Mouse (Mus musculus) stomach, embryonic 15.5 days (tissue): ENCODE measurements around the gene Atp7a. TPM values are rescaled to one million over a fixed set of nuclear protein-coding genes. Genes with fewer than 3 reads are reported as not detected.

Source experiments
- polyA plus RNA-seq: library from polyadenylated mRNA; unstranded; fragments of >200 nt; fragmentation: Nextera tagmentation; extraction: Ambion mirVana; gene quantifications from 2 replicates; pipeline ENCODE4 v1.2.1, GENCODE M21; 2015

The Atp7a gene
- polyA plus RNA-seq, 1 experiment from 2014 or later, result 22.5 TPM

Other genes starting within 250 kb of the Atp7a start
- gene Atrx, start 97.9 kb upstream of the Atp7a start, polyA plus RNA-seq, result 160 and 170 TPM in 2 replicates
- 74.3 and 79.6 TPM in 2 replicates for gene Magt1, start 15.4 kb upstream of the Atp7a start, polyA plus RNA-seq
- gene Cox7b, start 11.6 kb upstream of the Atp7a start, polyA plus RNA-seq, result 412 and 422 TPM in 2 replicates
- 1.0 and 1.1 TPM in 2 replicates for gene Tlr13, start 115.9 kb downstream of the Atp7a start, polyA plus RNA-seq
- gene Pgk1, start 159.8 kb downstream of the Atp7a start, polyA plus RNA-seq, result 290 and 352 TPM in 2 replicates
- 10.6 and 10.9 TPM in 2 replicates for gene Taf9b, start 193.9 kb downstream of the Atp7a start, polyA plus RNA-seq
- gene Fnd3c2, start 228.1 kb downstream of the Atp7a start, polyA plus RNA-seq, result not detected in 2 replicates